Mouse (Mus musculus) cerebellum, postnatal 14 days (tissue): ENCODE data around the gene Rpl36a.
A peak's percentile ranks its signal among the peaks of the same experiment; 100 is the strongest.
"Not testable (repeated sequence)": the region's sequence is repeated elsewhere in the genome, so short reads cannot be mapped to it uniquely, and the experiment has no call there.

Experiments used
- DNase-seq, 2 experiments: peaks; one replicate each; pipeline ENCODE4 v3.0.0; 2021; ENCODE audit warnings: mixed read lengths in 2 of 2

The Rpl36a gene

GRCm38 (mm10) chrX:134585103-134586002 is at the start of gene Rpl36a:
Gene Rpl36a, plus strand, starts transcription at chrX:134585654.
- peak; percentile 90 to 96 for DNase-seq

GRCm38 (mm10) chrX:134539795-134540194 is 45.7 kb upstream of the Rpl36a start:
- not testable (repeated sequence) for DNase-seq

GRCm38 (mm10) chrX:134540414-134541135 is 44.9 kb upstream of the Rpl36a start:
- DNase-seq: peak; percentile 1 to 2

GRCm38 (mm10) chrX:134541145-134541954 is 44.1 kb upstream of the Rpl36a start, which contains the start of gene Timm8a1:
Gene Timm8a1, minus strand, starts transcription at chrX:134541865.
- DNase-seq: peak; percentile 50 to 59

GRCm38 (mm10) chrX:134541955-134542308 is 43.5 kb upstream of the Rpl36a start:
- no peak for DNase-seq

GRCm38 (mm10) chrX:134547330-134547729 is 38.1 kb upstream of the Rpl36a start:
- DNase-seq: no peak

- DNase-seq: peak; percentile 58 to 63
Measured at GRCm38 (mm10) chrX:134550903-134551302, 34.6 kb upstream of the Rpl36a start.

GRCm38 (mm10) chrX:134553326-134553725 is 32.1 kb upstream of the Rpl36a start:
- no peak for DNase-seq

GRCm38 (mm10) chrX:134554425-134554824 is 31.0 kb upstream of the Rpl36a start:
- DNase-seq: no peak

- no peak for DNase-seq
Measured at GRCm38 (mm10) chrX:134564326-134564725, 21.1 kb upstream of the Rpl36a start.

GRCm38 (mm10) chrX:134566536-134567222 is 18.8 kb upstream of the Rpl36a start:
- DNase-seq: no peak

- DNase-seq: no peak
Measured at GRCm38 (mm10) chrX:134577896-134578295, 7.6 kb upstream of the Rpl36a start.

- DNase-seq: no peak
Measured at GRCm38 (mm10) chrX:134580528-134581305, 4.7 kb upstream of the Rpl36a start.

- DNase-seq: no peak
Measured at GRCm38 (mm10) chrX:134582270-134582669, 3.2 kb upstream of the Rpl36a start.

- no peak for DNase-seq
Measured at GRCm38 (mm10) chrX:134582888-134583669, 2.4 kb upstream of the Rpl36a start, which contains the start of gene Btk. Gene Btk, minus strand, starts transcription at chrX:134583570.

GRCm38 (mm10) chrX:134586447-134586846 is 993 bp downstream of the Rpl36a start:
- no peak for DNase-seq

- DNase-seq: no peak
Measured at GRCm38 (mm10) chrX:134588261-134588660, 2.8 kb downstream of the Rpl36a start.

GRCm38 (mm10) chrX:134588997-134589396 is 3.5 kb downstream of the Rpl36a start:
- DNase-seq: no peak

GRCm38 (mm10) chrX:134589836-134590235 is 4.4 kb downstream of the Rpl36a start:
- no peak for DNase-seq

- no peak for DNase-seq
Measured at GRCm38 (mm10) chrX:134599922-134600565, 14.6 kb downstream of the Rpl36a start.
